Mouse (Mus musculus) erythroblast, embryonic 14.5 days (primary cell): ENCODE results near the gene Bmp2k.

Source experiments
- GATA1 ChIP-seq: IDR thresholded peaks from 2 replicates; pipeline ENCODE4 v1.6.1; 2012; ENCODE audit warnings: low read length, inconsistent platforms, mixed read lengths
- TAL1 ChIP-seq: IDR thresholded peaks from 3 replicates; pipeline ENCODE4 v1.6.1; 2012; ENCODE audit warnings: low read length, inconsistent platforms, mixed read lengths

DNA sequence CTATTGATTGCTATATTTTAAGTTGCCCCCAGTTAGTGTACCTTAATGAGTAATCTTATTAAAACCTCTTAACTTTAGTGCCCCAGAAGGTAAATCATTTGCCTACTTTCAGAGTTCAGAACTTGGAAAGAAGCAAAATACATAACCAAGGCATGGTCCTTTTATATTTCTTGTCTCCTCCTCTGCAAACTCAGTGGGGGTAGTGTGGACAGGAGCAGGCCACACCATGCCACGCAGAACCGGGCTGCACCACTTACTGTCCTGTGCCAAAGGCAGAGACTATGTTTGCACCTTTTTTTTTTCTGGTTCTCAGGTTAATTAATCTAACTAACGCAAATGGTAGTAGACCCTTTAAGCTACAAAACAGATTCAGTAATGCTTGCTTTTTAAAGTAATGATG lies 91.9 kb downstream of the Bmp2k start:
- no peak for TF ChIP-seq GATA1
- no peak for TF ChIP-seq TAL1
